Mouse (Mus musculus) erythroblast, adult 5-6 weeks (primary cell): ENCODE results near the gene Grap. TPM values are rescaled to one million over a fixed set of nuclear protein-coding genes. Genes with fewer than 3 reads are reported as not detected.
A peak's percentile ranks its signal among the peaks of the same experiment; 100 is the strongest.

ENCODE experiments used
- ATAC-seq: replicated peaks from 2 replicates; pipeline ENCODE4 v1.8.0; 2016; ENCODE audit warnings: moderate number of reproducible peaks, mild to moderate bottlenecking, moderate TSS enrichment, inconsistent platforms; ENCODE audit not compliant: poor library complexity, low FRiP score, severe bottlenecking
- total RNA-seq, 2 experiments: library from RNA; stranded (forward) in 1 of 2; stranded (reverse) in 1 of 2; fragments of 150-400 nt in 1 of 2; fragments of 200-764, 138-1000 nt in 1 of 2; gene quantifications; 2 replicates each; pipeline versions ENCODE4 v1.2.3 to v1.2.4; 2015 to 2017; ENCODE audit warnings: low replicate concordance in 2 of 2

Gene Grap
- total RNA-seq, 2 experiments from 2014 or later: not detected

GRCm38 (mm10) chr11:61713157-61713855 is 60.2 kb downstream of the Grap start:
- no peak for ATAC-seq

DNA sequence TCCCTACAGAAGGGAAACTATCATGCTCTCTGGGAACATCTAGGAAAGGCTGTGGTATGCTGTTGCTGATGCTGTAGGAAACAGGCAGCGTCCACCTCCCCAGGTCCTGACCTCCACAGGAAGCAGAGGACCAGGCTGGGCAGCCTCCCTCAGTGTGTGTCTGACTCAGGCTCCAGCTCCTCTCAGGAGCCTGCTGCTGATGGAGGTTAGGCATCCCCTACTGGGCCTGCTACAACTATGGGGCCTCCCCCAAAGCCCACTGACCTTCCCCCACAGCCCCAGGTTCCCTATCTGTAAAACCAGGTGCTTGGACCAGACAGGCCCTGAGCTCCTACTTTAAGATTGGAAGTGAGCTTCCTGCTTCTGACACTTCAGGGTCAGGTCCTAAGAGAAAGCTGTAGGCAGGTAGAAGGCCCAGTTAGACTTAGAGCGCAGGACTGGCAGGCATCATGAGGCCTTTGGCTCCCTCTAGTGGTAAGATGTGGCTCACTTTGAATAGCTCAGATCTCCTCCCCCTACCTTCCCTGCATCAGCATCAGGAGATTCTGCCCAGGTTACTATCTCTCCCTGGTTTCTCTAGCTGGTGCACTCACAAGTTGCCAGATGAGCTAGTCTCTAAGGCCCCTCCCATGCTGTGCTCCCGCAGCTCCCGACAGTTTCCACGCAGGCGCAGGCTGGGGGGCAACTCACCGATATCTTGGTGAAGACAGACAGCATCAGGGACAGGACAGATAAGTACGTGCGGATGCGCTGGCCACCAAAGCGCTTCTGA is 61.5 kb downstream of the Grap start:
- ATAC-seq: peak; percentile 73

GRCm38 (mm10) chr11:61715130-61715529 is 62.1 kb downstream of the Grap start:
- no peak for ATAC-seq

DNA sequence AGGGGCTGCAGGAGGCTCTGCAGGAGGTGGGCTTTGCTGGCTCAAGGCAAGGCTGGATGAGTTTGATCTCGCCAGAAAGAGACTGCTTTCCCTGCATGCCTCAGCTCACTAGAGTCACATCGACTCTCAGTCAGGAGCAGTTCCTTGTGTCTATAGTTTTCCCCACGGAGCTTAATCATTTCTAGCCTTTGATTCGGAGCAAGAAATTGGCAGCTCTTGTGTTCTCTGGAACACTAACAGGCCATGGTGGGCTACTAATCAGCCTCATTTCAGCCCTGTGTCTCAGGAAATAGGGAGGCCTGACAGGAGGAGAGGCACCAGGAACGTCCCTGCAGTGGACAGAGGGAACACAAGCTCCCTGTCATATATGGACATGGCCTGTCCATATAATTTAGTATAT is 64.9 kb downstream of the Grap start:
- no peak for ATAC-seq

DNA sequence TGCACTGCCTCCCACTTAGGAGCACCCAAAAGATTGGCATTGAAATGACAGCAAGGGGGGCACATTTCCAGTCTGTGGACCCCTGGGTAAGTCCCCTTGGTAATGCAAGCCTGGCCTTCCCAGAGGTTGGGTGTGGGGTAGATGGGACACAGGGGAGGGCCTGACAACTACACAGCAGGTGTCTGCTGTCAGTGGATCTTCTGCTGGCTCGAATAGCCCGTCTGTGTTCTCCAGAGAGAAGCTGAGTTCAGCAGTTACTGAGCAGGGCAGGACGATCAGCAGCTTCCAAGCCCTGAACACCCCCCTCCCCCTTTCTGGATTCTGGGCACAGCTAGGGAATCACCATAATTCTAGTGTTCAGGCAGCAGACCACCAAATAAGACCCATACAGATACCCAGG is 66.3 kb downstream of the Grap start:
- no peak for ATAC-seq

GRCm38 (mm10) chr11:61719826-61720225 is 66.8 kb downstream of the Grap start:
- ATAC-seq: no peak

DNA sequence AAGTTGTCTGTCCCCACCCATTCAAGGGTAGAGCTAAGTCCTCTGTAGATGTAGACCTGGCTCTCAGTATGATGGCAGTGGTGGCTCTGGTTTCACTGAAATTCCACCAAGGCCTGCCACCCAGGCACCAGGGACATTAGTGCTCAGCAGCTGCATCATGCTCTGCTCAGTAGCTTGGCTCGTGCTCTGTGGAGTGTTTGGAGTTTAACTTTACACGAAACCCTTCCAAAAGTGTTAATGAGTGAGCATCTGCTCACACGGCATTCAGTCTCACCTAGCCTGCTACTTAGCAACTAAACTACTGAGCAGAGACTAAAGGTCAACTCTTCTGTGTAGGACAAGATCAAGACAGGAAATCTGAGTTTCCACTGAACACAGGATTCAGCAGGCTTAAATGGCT is 67.6 kb downstream of the Grap start, which contains the start of gene Slc5a10:
Gene Slc5a10, minus strand, starts transcription at position 191 of the 400 bp plus-strand sequence.
- ATAC-seq: no peak

DNA sequence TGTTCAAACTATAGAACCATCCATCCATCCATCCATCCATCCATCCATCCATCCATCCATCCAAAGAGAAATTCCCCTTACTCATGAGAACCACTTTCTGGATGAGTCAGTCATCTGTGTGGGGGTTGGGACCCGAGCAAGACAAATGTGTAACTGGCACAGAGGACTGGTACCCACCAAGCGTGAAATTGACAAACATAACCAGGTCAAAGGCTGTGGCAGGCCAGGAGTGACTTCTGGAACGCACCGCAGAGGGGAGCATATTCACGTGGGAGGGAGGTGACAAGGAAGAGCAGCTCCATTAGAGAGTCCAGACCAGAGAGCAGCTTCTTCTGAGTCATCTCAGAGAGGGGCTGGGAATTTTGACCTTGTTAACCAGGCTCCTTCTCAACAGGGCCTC is 69.0 kb downstream of the Grap start:
- ATAC-seq: no peak

Other genes starting within 250 kb of the Grap start
- not detected in 2 replicates for gene Rnf112, start 199.1 kb upstream of the Grap start, total RNA-seq (2015; ENCODE audit: low replicate concordance)
- not detected in 2 replicates for gene Rnf112, start 199.1 kb upstream of the Grap start, total RNA-seq (2017; ENCODE audit: low replicate concordance)
- not detected in 2 replicates for gene Mfap4, start 167.8 kb upstream of the Grap start, total RNA-seq (2015; ENCODE audit: low replicate concordance)
- gene Mfap4, start 167.8 kb upstream of the Grap start, total RNA-seq (2017; ENCODE audit: low replicate concordance): not detected in 2 replicates
- gene Mapk7, start 158.9 kb upstream of the Grap start, total RNA-seq (2015; ENCODE audit: low replicate concordance): 4.4 and 8.3 TPM in 2 replicates
- gene Mapk7, start 158.9 kb upstream of the Grap start, total RNA-seq (2017; ENCODE audit: low replicate concordance): 2.8 and 3.7 TPM in 2 replicates
- not detected in 2 replicates for gene B9d1, start 148.1 kb upstream of the Grap start, total RNA-seq (2015; ENCODE audit: low replicate concordance)
- not detected in 2 replicates for gene B9d1, start 148.1 kb upstream of the Grap start, total RNA-seq (2017; ENCODE audit: low replicate concordance)
- gene Epn2, start 73.6 kb upstream of the Grap start, total RNA-seq (2015; ENCODE audit: low replicate concordance): not detected in 2 replicates
- gene Epn2, start 73.6 kb upstream of the Grap start, total RNA-seq (2017; ENCODE audit: low replicate concordance): 2.0 TPM in 1 of 2 replicates, not detected in the other
- not detected in 2 replicates for gene Fam83g, start 30.8 kb downstream of the Grap start, total RNA-seq (2015; ENCODE audit: low replicate concordance)
- gene Fam83g, start 30.8 kb downstream of the Grap start, total RNA-seq (2017; ENCODE audit: low replicate concordance): 0.17 TPM in 1 of 2 replicates, not detected in the other
- not detected in 2 replicates for gene Slc5a10, start 67.6 kb downstream of the Grap start, total RNA-seq (2015; ENCODE audit: low replicate concordance)
- gene Slc5a10, start 67.6 kb downstream of the Grap start, total RNA-seq (2017; ENCODE audit: low replicate concordance): not detected in 2 replicates
- 6.7 and 13.2 TPM in 2 replicates for gene Prpsap2, start 108.8 kb downstream of the Grap start, total RNA-seq (2015; ENCODE audit: low replicate concordance)
- 12.3 and 14.1 TPM in 2 replicates for gene Prpsap2, start 108.8 kb downstream of the Grap start, total RNA-seq (2017; ENCODE audit: low replicate concordance)
- 8.5 and 11.3 TPM in 2 replicates for gene Ulk2, start 201.8 kb downstream of the Grap start, total RNA-seq (2015; ENCODE audit: low replicate concordance)
- gene Ulk2, start 201.8 kb downstream of the Grap start, total RNA-seq (2017; ENCODE audit: low replicate concordance): 6.0 and 7.5 TPM in 2 replicates